16 mouse cellular contexts compared by ENCODE assay signal in genomic region chr4:4521757-4522156, GRCm38 (mm10).
"Had no signal": no experiment of that assay in that cellular context is flagged by ENCODE, and none has a peak within 500 bp of the region (broad histone marks: within the 10 kb centered on the region; RNA-seq: fewer than 3 reads in every experiment).

No protein-coding gene starts in this region.

- H3K36me3 ChIP-seq: limb, embryonic 12.5 days; limb, embryonic 15.5 days; midbrain, embryonic 13.5 days had no signal

- H3K9me3 ChIP-seq: limb, embryonic 12.5 days; limb, embryonic 15.5 days; midbrain, embryonic 13.5 days had no signal

- DNase-seq: layer of hippocampus, postnatal 36 days; left cerebral cortex, postnatal 4 days; liver, postnatal 0 days; lung, embryonic 14.5 days; thymus, adult 18-20 months; thymus, postnatal 36 days had no signal

- H3K27me3 ChIP-seq: limb, embryonic 12.5 days; limb, embryonic 15.5 days; midbrain, embryonic 13.5 days had no signal

- H3K4me1 ChIP-seq: limb, embryonic 12.5 days; limb, embryonic 15.5 days; midbrain, embryonic 13.5 days had no signal

- H3K4me3 ChIP-seq: left cerebral cortex, adult 2 months; limb, embryonic 12.5 days; limb, embryonic 15.5 days; midbrain, embryonic 13.5 days had no signal

- H3K9ac ChIP-seq: limb, embryonic 12.5 days; limb, embryonic 15.5 days; liver, embryonic 14.5 days; liver, postnatal 0 days; lung, embryonic 14.5 days; midbrain, embryonic 13.5 days had no signal

- H3K4me2 ChIP-seq: limb, embryonic 12.5 days; limb, embryonic 15.5 days; liver, embryonic 11.5 days; lung, embryonic 14.5 days; midbrain, embryonic 13.5 days had no signal

- H3K27ac ChIP-seq: left cerebral cortex, adult 2 months; limb, embryonic 12.5 days; limb, embryonic 15.5 days; liver, embryonic 14.5 days; macrophage; midbrain, embryonic 13.5 days had no signal

- ATAC-seq: inflammation-experienced regulatory T-cells, adult 6 months; intestine, embryonic 16.5 days; liver, postnatal 0 days; lung, postnatal 0 days; midbrain, embryonic 13.5 days had no signal
